Mouse (Mus musculus) kidney, adult 2 months (tissue): ENCODE data around the gene Kbtbd12.

Source experiments
- CTCF ChIP-seq: fragments of 200-500 bp; conservative IDR thresholded peaks from 2 replicates; pipeline ENCODE4 v1.5.1; 2011; ENCODE audit warnings: low read depth, mild to moderate bottlenecking, control low read depth, low read length, moderate library complexity, mixed read lengths; ENCODE audit not compliant: insufficient read depth, insufficient read length
- POLR2A ChIP-seq: fragments of 200-500 bp; IDR thresholded peaks from one replicate; pipeline ENCODE4 v1.6.1; 2011; ENCODE audit warnings: low read depth, low read length, control low read depth

DNA sequence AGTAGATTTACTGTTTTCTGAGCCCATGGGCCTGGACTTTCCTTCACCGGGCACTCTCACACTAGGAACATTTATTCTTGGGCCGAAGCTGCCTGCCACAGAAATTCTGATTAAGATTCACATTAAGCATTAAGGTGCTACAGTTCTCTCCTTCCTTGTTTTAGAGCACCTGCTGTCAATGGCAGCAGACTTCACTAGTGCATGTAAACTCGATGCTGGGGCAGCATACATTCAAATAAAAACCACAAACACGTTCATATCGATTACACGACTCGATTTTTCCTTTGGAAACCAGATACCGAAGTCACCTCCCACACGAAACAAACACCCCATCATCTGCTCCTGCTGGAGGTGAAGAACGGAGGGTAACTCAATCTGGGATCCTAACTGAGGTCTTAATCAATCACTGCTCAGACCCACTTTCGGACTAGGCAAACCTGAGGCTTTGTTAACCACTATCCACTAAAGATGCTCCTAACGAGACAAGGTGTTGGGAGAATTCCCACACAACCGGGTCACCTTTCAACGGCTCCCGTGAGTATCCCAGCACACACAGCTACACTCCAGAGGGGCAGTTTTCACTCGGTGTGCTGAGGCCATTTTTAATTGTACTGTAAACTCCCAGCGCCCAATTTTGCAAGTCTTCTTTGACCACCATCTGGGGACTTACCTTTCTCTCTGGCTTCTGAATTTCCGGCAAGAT, 119.9 kb downstream of the Kbtbd12 start:
- TF ChIP-seq CTCF (no peak), POLR2A (no peak)
